Mouse (Mus musculus) spleen, adult 2 months (tissue): ENCODE measurements around the gene Smim24. TPM values are rescaled to one million over a fixed set of nuclear protein-coding genes. Genes with fewer than 3 reads are reported as not detected.
A peak's percentile ranks its signal among the peaks of the same experiment; 100 is the strongest.

ENCODE experiments used
- DNase-seq, 2 experiments: peaks; one replicate each; pipeline versions ENCODE4 v3.0.0 to v3.0.0-alpha.2; 2012 to 2021; ENCODE audit warnings: low spot score in 2 of 2, low read depth in 1 of 2
- H3K27ac ChIP-seq: fragments of 200-500 bp; 2 replicates; pipeline ENCODE4 v1.5.1; 2012; ENCODE audit warnings: low read length, inconsistent platforms; ENCODE audit not compliant: insufficient read depth
- H3K27me3 ChIP-seq: fragments of 200-500 bp; 2 replicates; pipeline ENCODE4 v1.6.1; 2012; ENCODE audit warnings: mild to moderate bottlenecking, moderate library complexity, low read length, inconsistent platforms; ENCODE audit not compliant: control insufficient read depth, insufficient read depth
- H3K36me3 ChIP-seq: fragments of 200-500 bp; 2 replicates; pipeline ENCODE4 v1.6.1; 2012; ENCODE audit warnings: mild to moderate bottlenecking, low read length, inconsistent platforms; ENCODE audit not compliant: control insufficient read depth, insufficient read depth
- H3K4me1 ChIP-seq: fragments of 200-500 bp; 2 replicates; pipeline ENCODE4 v1.6.1; 2011; ENCODE audit warnings: inconsistent platforms; ENCODE audit not compliant: control insufficient read depth, insufficient read depth, insufficient read length
- H3K4me3 ChIP-seq: fragments of 200-500 bp; 2 replicates; pipeline ENCODE4 v1.5.1; 2011; ENCODE audit warnings: mild to moderate bottlenecking, inconsistent platforms; ENCODE audit not compliant: insufficient read depth, insufficient read length; ENCODE audit errors: extremely low read depth
- CTCF ChIP-seq: fragments of 200-500 bp; IDR thresholded peaks from 2 replicates; pipeline ENCODE4 v1.5.1; 2011; ENCODE audit warnings: mild to moderate bottlenecking, inconsistent platforms; ENCODE audit not compliant: insufficient read depth, insufficient read length, insufficient replicate concordance; ENCODE audit errors: extremely low read depth
- POLR2A ChIP-seq: fragments of 200-500 bp; IDR thresholded peaks from 2 replicates; pipeline ENCODE4 v1.6.1; 2011; ENCODE audit warnings: low read depth, low read length, inconsistent platforms
- WGBS: fragments of 180-500 bp; shearing (Covaris S2); methylation state at CpG from one replicate; pipeline ENCODE4 v1.1.7; 2018; 5-methylcytosine and 5-hydroxymethylcytosine counted together
- polyA plus RNA-seq: library from polyadenylated mRNA; depleted of rRNA; stranded (reverse); fragments of >200 nt; gene quantifications from 2 replicates; pipeline ENCODE4 v1.2.3, GENCODE M21; 2012

The Smim24 gene
- polyA plus RNA-seq, 1 experiment = 18.3 TPM

- peak overlapping the region; percentile 0; the same call in 1 of the 2 replicates for H3K27ac ChIP-seq
- H3K4me1 ChIP-seq = peaks cover 16% of the 10 kb centered on the region; the same call in 1 of the 2 replicates
- H3K36me3 ChIP-seq = no peaks in the 10 kb centered on the region
- H3K4me3 ChIP-seq = peak overlapping the region; percentile 85; the same call in 1 of the 2 replicates
- DNase-seq = no peak
- WGBS = 54% methylated on average over 6 of the region's 6 CpGs
- no peaks in the 10 kb centered on the region for H3K27me3 ChIP-seq
- TF ChIP-seq POLR2A (no peak), CTCF (no peak)
Measured at GRCm38 (mm10) chr10:81376561-81377361, 16.1 kb upstream of the Smim24 start.

GRCm38 (mm10) chr10:81377362-81377664 is 15.5 kb upstream of the Smim24 start:
- H3K27me3 ChIP-seq = no peaks in the 10 kb centered on the region
- H3K4me3 ChIP-seq = peak overlapping the region; percentile 85
- no peaks in the 10 kb centered on the region for H3K36me3 ChIP-seq
- WGBS = 15% methylated on average over 2 of the region's 2 CpGs
- no peak overlapping the region for H3K27ac ChIP-seq
- H3K4me1 ChIP-seq = peaks cover 16% of the 10 kb centered on the region; the same call in 1 of the 2 replicates
- DNase-seq = no peak
- no peak for TF ChIP-seq CTCF
- no peak for TF ChIP-seq POLR2A

- peaks cover 16% of the 10 kb centered on the region; the same call in 1 of the 2 replicates for H3K4me1 ChIP-seq
Measured at GRCm38 (mm10) chr10:81377793-81378552, 14.9 kb upstream of the Smim24 start, which contains the start of gene Fzr1. Fzr1 (minus strand) TSS chr10:81378516.

GRCm38 (mm10) chr10:81378553-81379182 is 14.2 kb upstream of the Smim24 start:
- H3K4me1 ChIP-seq = peaks cover 16% of the 10 kb centered on the region; the same call in 1 of the 2 replicates
- under 1% methylated on average over 46 of the region's 46 CpGs for WGBS

More at GRCm38 (mm10) chr10:81377793-81378552, 14.9 kb upstream of the Smim24 start, which contains the start of gene Fzr1:
- H3K4me3 ChIP-seq = peak within 1 kb of the TSS; percentile 85
- DNase-seq = no peak
- no peaks in the 10 kb centered on the region for H3K27me3 ChIP-seq
- H3K27ac ChIP-seq = peak within 1 kb of the TSS; percentile 83
- WGBS = 2% methylated on average over 54 of the region's 59 CpGs
- TF ChIP-seq POLR2A (peak; percentile 39), CTCF (no peak)
- H3K36me3 ChIP-seq = no peaks in the 10 kb centered on the region

GRCm38 (mm10) chr10:81379183-81379553 is 13.7 kb upstream of the Smim24 start:
- Histone ChIP-seq H3K4me1 (peaks cover 16% of the 10 kb centered on the region; the same call in 1 of the 2 replicates), H3K4me3 (peak overlapping the region; percentile 71), H3K27ac (peak overlapping the region; percentile 74), H3K36me3 (no peaks in the 10 kb centered on the region), H3K27me3 (no peaks in the 10 kb centered on the region)
- WGBS = 57% methylated on average over 3 of the region's 3 CpGs
- no peak for DNase-seq
- TF ChIP-seq CTCF (no peak), POLR2A (no peak)

More at GRCm38 (mm10) chr10:81378553-81379182, 14.2 kb upstream of the Smim24 start:
- Histone ChIP-seq H3K27me3 (no peaks in the 10 kb centered on the region), H3K4me3 (peak overlapping the region; percentile 85), H3K27ac (peak overlapping the region; percentile 74), H3K36me3 (no peaks in the 10 kb centered on the region)
- DNase-seq = peak; percentile 99 to 100
- TF ChIP-seq CTCF (no peak), POLR2A (peak; percentile 35)

GRCm38 (mm10) chr10:81379809-81380378 is 13.0 kb upstream of the Smim24 start:
- Histone ChIP-seq H3K36me3 (no peaks in the 10 kb centered on the region), H3K4me3 (no peak overlapping the region), H3K27me3 (no peaks in the 10 kb centered on the region), H3K4me1 (peaks cover 17% of the 10 kb centered on the region; the same call in 1 of the 2 replicates), H3K27ac (no peak overlapping the region)
- DNase-seq = no peak
- no peak for TF ChIP-seq CTCF
- no peak for TF ChIP-seq POLR2A
- 80% methylated on average over 6 of the region's 6 CpGs for whole genome bisulfite sequencing
